Mouse (Mus musculus): ENCODE data around the gene Ino80b. TPM values are rescaled to one million over a fixed set of nuclear protein-coding genes. Genes with fewer than 3 reads are reported as not detected.
"Not testable (repeated sequence)": the region's sequence is repeated elsewhere in the genome, so short reads cannot be mapped to it uniquely, and the experiment has no call there.

Ino80b gene
- polyA plus RNA-seq (2015; fragmentation: Nextera tagmentation; extraction: Ambion mirVana): 15.9 and 17.1 TPM in 2 replicates

GRCm38 (mm10) chr6:83125331-83125730 is at the start of gene Ino80b:
Gene Ino80b (minus strand): TSS chr6:83125431.
- no peak for ATAC-seq (replicated peaks; ENCODE audit: low FRiP score)
- Histone ChIP-seq H3K9me3 (replicated peaks) (no peaks in the 10 kb centered on the region), H3K4me2 (peak within 1 kb of the TSS; percentile 85), H3K4me1 (peaks cover 35% of the 10 kb centered on the region), H3K9ac (peak within 1 kb of the TSS; percentile 72), H3K27me3 (no peaks in the 10 kb centered on the region), H3K4me3 (replicated peaks) (peak within 1 kb of the TSS; percentile 74), H3K36me3 (no peaks in the 10 kb centered on the region; the same call in 1 of the 2 replicates), H3K27ac (peak within 1 kb of the TSS; percentile 72)
- 31% methylated on average over 5 of the region's 5 CpGs for WGBS

GRCm38 (mm10) chr6:83172240-83172920 is 47.1 kb upstream of the Ino80b start:
- Histone ChIP-seq H3K4me1 (peaks cover 25% of the 10 kb centered on the region), H3K36me3 (0 out of 2 replicates have a peak, but pooled peaks cover 6% of the 10 kb centered on the region), H3K9ac (no peak overlapping the region), H3K4me2 (no peak overlapping the region), H3K27me3 (no peaks in the 10 kb centered on the region), H3K9me3 (replicated peaks) (no peaks in the 10 kb centered on the region), H3K27ac (no peak overlapping the region), H3K4me3 (replicated peaks) (no peak overlapping the region)
- no peak for ATAC-seq (replicated peaks; ENCODE audit: low FRiP score)
- 64% methylated on average over 9 of the region's 9 CpGs for WGBS

- no peak overlapping the region for H3K9ac ChIP-seq
- no peak overlapping the region for H3K4me3 ChIP-seq (replicated peaks)
- 83% methylated on average over 5 of the region's 5 CpGs for WGBS
- H3K4me2 ChIP-seq: no peak overlapping the region
- H3K4me1 ChIP-seq: peaks cover 36% of the 10 kb centered on the region
- H3K36me3 ChIP-seq: 0 out of 2 replicates have a peak, but pooled peaks cover 2% of the 10 kb centered on the region
- no peaks in the 10 kb centered on the region for H3K9me3 ChIP-seq (replicated peaks)
- H3K27ac ChIP-seq: no peak overlapping the region
- no peaks in the 10 kb centered on the region for H3K27me3 ChIP-seq
- ATAC-seq (replicated peaks; ENCODE audit: low FRiP score): no peak
These were observed 45.8 kb upstream of the Ino80b start for GRCm38 (mm10) chr6:83171063-83171462.

GRCm38 (mm10) chr6:83169872-83170271 is 44.6 kb upstream of the Ino80b start:
- WGBS: 48% methylated on average over 5 of the region's 5 CpGs

GRCm38 (mm10) chr6:83166243-83166630 is 41.0 kb upstream of the Ino80b start:
- Histone ChIP-seq H3K9ac (peak overlapping the region; percentile 90), H3K4me2 (peak overlapping the region; percentile 72), H3K27ac (peak overlapping the region; percentile 87; the same call in 1 of the 2 replicates), H3K27me3 (peaks cover 15% of the 10 kb centered on the region), H3K4me1 (peaks cover 55% of the 10 kb centered on the region), H3K4me3 (replicated peaks) (peak overlapping the region; percentile 92), H3K36me3 (no peaks in the 10 kb centered on the region), H3K9me3 (replicated peaks) (no peaks in the 10 kb centered on the region)
- ATAC-seq (replicated peaks; ENCODE audit: low FRiP score): no peak
- WGBS: under 1% methylated on average over 12 of the region's 12 CpGs

More at GRCm38 (mm10) chr6:83169872-83170271, 44.6 kb upstream of the Ino80b start:
- Histone ChIP-seq H3K36me3 (no peaks in the 10 kb centered on the region), H3K9ac (no peak overlapping the region), H3K4me3 (replicated peaks) (no peak overlapping the region), H3K4me2 (no peak overlapping the region), H3K27ac (peak overlapping the region; percentile 23; the same call in 1 of the 2 replicates), H3K9me3 (replicated peaks) (no peaks in the 10 kb centered on the region), H3K27me3 (no peaks in the 10 kb centered on the region), H3K4me1 (peaks cover 40% of the 10 kb centered on the region)
- no peak for ATAC-seq (replicated peaks; ENCODE audit: low FRiP score)

GRCm38 (mm10) chr6:83165607-83166242 is 40.5 kb upstream of the Ino80b start, which contains the start of gene Dctn1:
Gene Dctn1 (plus strand): TSS chr6:83165920.
- ATAC-seq (replicated peaks; ENCODE audit: low FRiP score): peak; percentile 83
- peak within 1 kb of the TSS; percentile 90 for H3K9ac ChIP-seq
- peak within 1 kb of the TSS; percentile 87 for H3K27ac ChIP-seq
- H3K9me3 ChIP-seq (replicated peaks): no peaks in the 10 kb centered on the region
- peaks cover 59% of the 10 kb centered on the region for H3K4me1 ChIP-seq
- H3K4me2 ChIP-seq: peak within 1 kb of the TSS; percentile 72
- peaks cover 20% of the 10 kb centered on the region for H3K27me3 ChIP-seq
- H3K4me3 ChIP-seq (replicated peaks): peak within 1 kb of the TSS; percentile 92
- no peaks in the 10 kb centered on the region for H3K36me3 ChIP-seq
- WGBS: under 1% methylated on average over 57 of the region's 58 CpGs

- Histone ChIP-seq H3K27me3 (peaks cover 26% of the 10 kb centered on the region), H3K36me3 (no peaks in the 10 kb centered on the region), H3K4me3 (replicated peaks) (peak overlapping the region; percentile 92), H3K4me2 (peak overlapping the region; percentile 72), H3K9me3 (replicated peaks) (no peaks in the 10 kb centered on the region), H3K9ac (peak overlapping the region; percentile 90), H3K27ac (peak overlapping the region; percentile 87), H3K4me1 (peaks cover 55% of the 10 kb centered on the region)
- 5% methylated on average over 6 of the region's 6 CpGs for WGBS
- 0 out of 2 replicates have a peak, but pooled peaks have one; percentile 16 for ATAC-seq (replicated peaks; ENCODE audit: low FRiP score)
These were observed 39.9 kb upstream of the Ino80b start for GRCm38 (mm10) chr6:83165026-83165606.

GRCm38 (mm10) chr6:83162701-83163100 is 37.5 kb upstream of the Ino80b start:
- Histone ChIP-seq H3K9ac (peak overlapping the region; percentile 43; the same call in 1 of the 2 replicates), H3K4me2 (peak overlapping the region; percentile 85), H3K27me3 (peaks cover 30% of the 10 kb centered on the region), H3K9me3 (replicated peaks) (no peaks in the 10 kb centered on the region), H3K36me3 (no peaks in the 10 kb centered on the region), H3K27ac (no peak overlapping the region), H3K4me3 (replicated peaks) (peak overlapping the region; percentile 45), H3K4me1 (peaks cover 41% of the 10 kb centered on the region)
- no peak for ATAC-seq (replicated peaks; ENCODE audit: low FRiP score)
- under 1% methylated on average over 8 of the region's 8 CpGs for WGBS

GRCm38 (mm10) chr6:83161921-83162641 is 36.9 kb upstream of the Ino80b start:
- H3K4me2 ChIP-seq: peak overlapping the region; percentile 85
- H3K27ac ChIP-seq: no peak overlapping the region
- no peaks in the 10 kb centered on the region for H3K36me3 ChIP-seq
- H3K27me3 ChIP-seq: peaks cover 34% of the 10 kb centered on the region
- H3K4me1 ChIP-seq: peaks cover 37% of the 10 kb centered on the region
- WGBS: under 1% methylated on average over 49 of the region's 49 CpGs
- no peaks in the 10 kb centered on the region for H3K9me3 ChIP-seq (replicated peaks)
- ATAC-seq (replicated peaks; ENCODE audit: low FRiP score): peak; percentile 15; the same call in 1 of the 2 replicates
- peak overlapping the region; percentile 45 for H3K4me3 ChIP-seq (replicated peaks)
- peak overlapping the region; percentile 43 for H3K9ac ChIP-seq

GRCm38 (mm10) chr6:83161442-83161841 is 36.2 kb upstream of the Ino80b start:
- Histone ChIP-seq H3K4me3 (replicated peaks) (peak overlapping the region; percentile 45), H3K4me2 (peak overlapping the region; percentile 85), H3K36me3 (no peaks in the 10 kb centered on the region), H3K27ac (no peak overlapping the region), H3K27me3 (peaks cover 34% of the 10 kb centered on the region), H3K9ac (peak overlapping the region; percentile 43), H3K4me1 (peaks cover 31% of the 10 kb centered on the region), H3K9me3 (replicated peaks) (no peaks in the 10 kb centered on the region)
- no peak for ATAC-seq (replicated peaks; ENCODE audit: low FRiP score)
- WGBS: 5% methylated on average over 19 of the region's 19 CpGs

- H3K4me3 ChIP-seq (replicated peaks); ATAC-seq (replicated peaks; ENCODE audit: low FRiP score); H3K9me3 ChIP-seq (replicated peaks); H3K4me2 ChIP-seq; H3K36me3 ChIP-seq; H3K27ac ChIP-seq; H3K9ac ChIP-seq: not testable (repeated sequence)
- peaks cover 34% of the 10 kb centered on the region for H3K27me3 ChIP-seq
- 24% methylated on average over 3 of the region's 3 CpGs for WGBS
- H3K4me1 ChIP-seq: peaks cover 34% of the 10 kb centered on the region
These were observed 34.2 kb upstream of the Ino80b start for GRCm38 (mm10) chr6:83159456-83159855.
